Mouse (Mus musculus): Measurements from ENCODE around the gene Insrr.

- no peak for TF ChIP-seq TAL1 (IDR thresholded peaks at IDR 0.05; ENCODE audit: low read length)
- no peak for TF ChIP-seq GATA1 (IDR thresholded peaks at IDR 0.05; ENCODE audit: low read length)
Observed at GRCm38 (mm10) chr3:87846650-87847110, 49.9 kb downstream of the Insrr start, which contains the start of gene Sh2d2a.
